Mouse (Mus musculus) Patski (cell line): ENCODE measurements at regions not wholly inside any gene's neighbourhood (a gene's known extent, or its start where the extent isn't known, plus 50 kb on each side); places are given as distances from the start of the nearest gene placed in this dataset.

Experiments used
- ATAC-seq: fragments of 100-300 bp; one replicate; pipeline ENCODE4 v1.8.0; 2021
- CTCF ChIA-PET: fragments of 350-600 bp; sonication (Branson Sonifier 250); formaldehyde crosslinking; loops from one replicate; lab custom pipeline; 2022; ENCODE audit warnings: inconsistent platforms; lab: Charles Lee
- POLR2A ChIA-PET: fragments of 350-600 bp; sonication (Branson Sonifier 250); formaldehyde crosslinking; loops from one replicate; lab custom pipeline; 2022; ENCODE audit warnings: antibody characterized with exemption, inconsistent platforms; lab: Charles Lee
- DNase-seq: peaks from one replicate; pipeline ENCODE4 v3.0.0-alpha.2; 2011; ENCODE audit warnings: low read depth, low spot score
- H3K27me3 ChIP-seq: fragments of 371-371 bp; one replicate; pipeline ENCODE4 v1.5.1; 2021
- CTCF ChIP-seq: fragments of 100-300 bp; IDR thresholded peaks from one replicate; pipeline ENCODE4 v1.5.1; 2021
- in situ Hi-C: fragments of 300-500 bp; cut with MboI; formaldehyde crosslinking; loops from 3 replicates; pipeline ENCODE4 v1.11.1; 2018; ENCODE audit warnings: low pct_unique_long_range_greater_than_20kb, mixed read lengths

GRCm38 (mm10) chr14:58822938-58823337 lies 319.8 kb downstream of the 1700129C05Rik start:
- in situ Hi-C loops, result no loop called here
- ChIA-PET CTCF (interaction anchor here (0.8 to 1.7 kb wide), 3 partner anchors 13 to 24 kb away, joined by 3 to 6 read pairs (median 3); no protein-coding TSS in a partner anchor), POLR2A (no interaction called here)
- DNase-seq (peak; percentile 73), ATAC-seq (peak; percentile 85)
- H3K27me3 ChIP-seq, result no peaks in the 10 kb centered on the region
- no peak for TF ChIP-seq CTCF

DNA sequence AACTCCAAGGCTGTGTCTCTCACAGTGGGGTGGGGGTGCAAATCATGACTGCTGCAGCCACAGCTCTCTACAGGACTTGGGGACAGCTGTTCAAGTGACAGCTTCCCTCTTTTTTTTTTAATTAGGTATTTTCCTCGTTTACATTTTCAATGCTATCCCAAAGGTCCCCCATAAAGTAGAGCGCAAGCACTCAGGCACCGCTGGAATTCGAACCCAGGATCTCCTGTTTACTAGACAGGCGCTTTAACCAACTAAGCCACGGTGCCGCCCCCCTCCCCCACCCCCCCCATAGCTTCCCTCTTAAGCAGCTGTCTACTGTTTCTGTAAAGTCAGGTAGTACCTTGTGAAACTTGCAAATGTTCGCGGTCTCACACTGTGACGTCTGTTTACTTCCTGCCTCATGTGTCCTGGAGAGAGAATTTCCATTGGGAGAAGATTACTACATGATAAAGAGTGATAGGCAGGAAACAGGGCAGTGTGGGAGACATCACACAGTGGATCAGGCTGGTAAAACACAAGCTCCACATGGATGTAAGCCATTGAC lies 324.7 kb downstream of the 1700129C05Rik start:
- ChIA-PET POLR2A (interaction anchor here (0.6 to 1.0 kb wide), 3 partner anchors 26 to 796 kb away, joined by 3 to 5 read pairs (median 3); no protein-coding TSS in a partner anchor), CTCF (interaction anchor here (0.6 kb wide), 1 partner anchor 284 kb away, joined by 3 read pairs; no protein-coding TSS in a partner anchor)
- H3K27me3 ChIP-seq, result no peaks in the 10 kb centered on the region
- ATAC-seq, result no peak
- no peak for DNase-seq
- in situ Hi-C loops, result no loop called here
- TF ChIP-seq CTCF, result no peak

DNA sequence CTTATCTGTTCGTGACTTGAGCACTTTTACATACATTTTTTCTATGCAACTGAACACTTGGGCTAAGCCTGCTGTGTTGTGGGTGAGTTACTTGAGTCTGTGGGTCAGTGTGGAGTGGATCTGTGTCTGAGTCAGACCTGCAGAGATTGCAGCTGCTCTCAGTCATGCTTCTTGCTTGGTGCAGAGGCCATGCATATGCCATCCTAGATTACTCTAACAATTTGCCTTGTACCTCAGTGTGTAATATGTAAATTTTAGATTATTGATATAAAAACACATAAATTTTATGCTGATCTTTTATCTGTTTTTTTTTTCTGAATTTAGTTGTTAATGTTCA lies 326.2 kb downstream of the 1700129C05Rik start:
- POLR2A ChIA-PET, result no interaction called here
- in situ Hi-C loops, result no loop called here
- no peak for TF ChIP-seq CTCF
- H3K27me3 ChIP-seq, result no peaks in the 10 kb centered on the region
- DNase-seq, result no peak
- CTCF ChIA-PET, result no interaction called here
- ATAC-seq, result no peak

DNA sequence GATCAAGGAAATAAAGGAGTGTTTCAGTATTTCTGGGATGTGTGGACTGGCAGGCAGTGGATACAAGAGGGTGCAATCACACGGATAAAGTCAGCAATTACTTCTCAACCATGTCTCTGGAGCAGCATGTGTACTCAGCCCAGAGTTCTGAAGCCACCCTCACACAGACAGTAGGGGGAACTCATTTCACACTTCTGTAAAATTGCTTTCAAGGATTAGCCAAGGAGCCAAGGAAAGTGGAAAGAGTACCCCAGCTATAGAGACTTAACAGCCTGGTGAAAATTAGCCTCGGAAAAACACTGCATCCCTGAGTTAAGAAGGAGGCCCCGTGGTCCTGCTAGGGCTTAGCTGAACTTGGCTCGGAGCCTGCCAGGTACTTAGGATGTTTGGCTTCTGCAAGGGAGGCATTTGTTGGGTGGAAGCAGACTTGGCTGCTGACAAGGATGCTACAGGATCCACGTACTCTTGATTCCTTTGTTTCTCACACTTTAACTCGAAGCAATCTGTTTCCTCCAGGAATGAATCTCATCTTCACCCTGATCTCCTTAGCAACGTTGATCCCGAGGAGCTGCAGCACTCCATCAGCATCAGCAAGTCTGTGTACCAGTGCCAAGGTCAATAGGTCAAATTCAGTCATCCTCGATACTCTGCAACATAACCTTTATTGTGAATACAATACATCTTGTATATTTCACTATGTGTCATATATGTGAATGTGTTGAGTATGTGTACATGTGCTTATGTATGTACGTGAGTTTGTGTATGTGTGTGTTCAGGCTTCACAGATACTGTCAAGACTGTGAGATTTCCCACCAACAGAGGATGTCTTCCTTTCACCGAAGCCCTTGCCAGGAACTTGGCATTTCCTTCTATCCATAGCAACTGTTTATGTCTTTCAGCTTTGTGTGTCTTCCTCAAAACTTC lies 326.8 kb downstream of the 1700129C05Rik start:
- no peak for ATAC-seq
- no peak for DNase-seq
- ChIA-PET CTCF (interaction anchor here (1.0 kb wide), 1 partner anchor 8 kb away, joined by 3 read pairs; no protein-coding TSS in a partner anchor), POLR2A (no interaction called here)
- no peak for TF ChIP-seq CTCF
- in situ Hi-C loops, result no loop called here
- H3K27me3 ChIP-seq, result no peaks in the 10 kb centered on the region

- in situ Hi-C loops, result no loop called here
- ATAC-seq, result no peak
- no peaks in the 10 kb centered on the region for H3K27me3 ChIP-seq
- ChIA-PET CTCF (interaction anchor here (0.9 kb wide), 1 partner anchor 13 kb away, joined by 3 read pairs; no protein-coding TSS in a partner anchor), POLR2A (no interaction called here)
- TF ChIP-seq CTCF, result no peak
- DNase-seq, result no peak
Measured at GRCm38 (mm10) chr14:58812585-58812984, 330.1 kb downstream of the 1700129C05Rik start.

- no peak for DNase-seq
- ATAC-seq, result no peak
- H3K27me3 ChIP-seq, result no peaks in the 10 kb centered on the region
- ChIA-PET POLR2A (no interaction called here), CTCF (no interaction called here)
- no peak for TF ChIP-seq CTCF
- in situ Hi-C loops, result no loop called here
Measured at GRCm38 (mm10) chr14:58801402-58801861, 341.3 kb downstream of the 1700129C05Rik start.

GRCm38 (mm10) chr14:58788190-58788945 lies 354.3 kb downstream of the 1700129C05Rik start:
- POLR2A ChIA-PET, result no interaction called here
- no peaks in the 10 kb centered on the region for H3K27me3 ChIP-seq
- DNase-seq, result peak; percentile 81
- TF ChIP-seq CTCF, result no peak
- CTCF ChIA-PET, result interaction anchor here (1.4 to 1.5 kb wide), 2 partner anchors 151 to 296 kb away, joined by 3 read pairs; no protein-coding TSS in a partner anchor
- ATAC-seq, result peak; percentile 85
- in situ Hi-C loops, result no loop called here

GRCm38 (mm10) chr14:58787618-58788017 lies 355.1 kb downstream of the 1700129C05Rik start:
- in situ Hi-C loops, result no loop called here
- ChIA-PET CTCF (interaction anchor here (1.4 to 1.5 kb wide), 3 partner anchors 152 to 297 kb away, joined by 3 read pairs; no protein-coding TSS in a partner anchor), POLR2A (no interaction called here)
- no peak for TF ChIP-seq CTCF
- peak; percentile 38 for ATAC-seq
- no peak for DNase-seq
- no peaks in the 10 kb centered on the region for H3K27me3 ChIP-seq

- ChIA-PET POLR2A (interaction anchor here (0.5 kb wide), 1 partner anchor 1638 kb away, joined by 7 read pairs; no protein-coding TSS in a partner anchor), CTCF (interaction anchor here (1.4 to 1.5 kb wide), 3 partner anchors 152 to 297 kb away, joined by 3 read pairs; no protein-coding TSS in a partner anchor)
- in situ Hi-C loops, result no loop called here
- no peak for TF ChIP-seq CTCF
- DNase-seq, result no peak
- ATAC-seq, result peak; percentile 31
- H3K27me3 ChIP-seq, result no peaks in the 10 kb centered on the region
Measured at GRCm38 (mm10) chr14:58786791-58787491, 355.8 kb downstream of the 1700129C05Rik start.
